Mouse (Mus musculus) adrenal gland, adult 8-10 months (tissue): ENCODE measurements around the gene Arid3a. TPM values are rescaled to one million over a fixed set of nuclear protein-coding genes. Genes with fewer than 3 reads are reported as not detected.
A peak's percentile ranks its signal among the peaks of the same experiment; 100 is the strongest.

Experiments
- DNase-seq: peaks from one replicate; pipeline ENCODE4 v3.0.0; 2022
- total RNA-seq, 4 experiments: library from RNA; stranded (reverse); gene quantifications; 2 replicates each; pipeline ENCODE4 v1.2.4; 2022

Gene Arid3a
- total RNA-seq, 4 experiments from 2014 or later = 5.3 to 9.8 (median 7.5) TPM

- DNase-seq = no peak
These were observed 1.3 kb downstream of the Arid3a start for GRCm38 (mm10) chr10:79928030-79928694.

DNA sequence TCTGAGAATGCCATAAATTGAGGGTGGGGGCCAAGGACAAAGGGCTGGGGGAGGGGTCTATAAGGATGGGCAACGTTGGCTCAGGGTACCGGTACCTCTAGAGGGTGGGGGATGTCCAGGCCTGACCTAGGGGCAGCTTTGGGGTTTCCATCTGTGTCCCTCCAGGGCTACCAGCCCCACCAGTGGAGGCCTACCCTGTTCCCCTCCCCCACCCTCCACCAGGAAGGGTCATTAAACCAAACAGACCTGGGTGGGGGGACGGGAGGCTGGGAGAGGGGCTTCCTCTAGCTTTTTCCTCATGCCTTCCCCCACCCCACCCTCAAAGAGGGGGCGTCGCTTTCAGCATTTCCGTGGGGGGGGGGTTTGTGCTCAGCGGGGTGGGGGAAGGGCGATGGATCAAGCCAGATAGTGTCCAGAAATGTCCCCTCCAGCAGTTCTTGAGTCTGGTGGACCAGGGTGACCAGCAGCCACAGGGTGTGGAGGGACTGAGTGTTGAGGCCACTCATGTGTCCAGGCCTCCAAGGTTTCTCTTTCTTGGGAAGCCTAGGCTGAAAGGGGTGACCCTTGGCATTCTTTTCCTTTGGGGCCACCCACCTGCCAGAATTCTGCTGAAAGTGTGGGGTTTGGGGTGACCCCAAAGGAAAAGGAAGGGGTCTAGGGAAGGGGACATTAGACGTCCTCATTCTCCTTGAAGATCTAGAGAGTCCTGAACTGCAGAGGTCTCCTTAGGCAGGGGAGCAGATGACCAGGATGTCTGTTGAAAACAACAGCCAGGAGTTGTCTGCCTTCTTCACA lies 2.3 kb downstream of the Arid3a start:
- no peak for DNase-seq

DNA sequence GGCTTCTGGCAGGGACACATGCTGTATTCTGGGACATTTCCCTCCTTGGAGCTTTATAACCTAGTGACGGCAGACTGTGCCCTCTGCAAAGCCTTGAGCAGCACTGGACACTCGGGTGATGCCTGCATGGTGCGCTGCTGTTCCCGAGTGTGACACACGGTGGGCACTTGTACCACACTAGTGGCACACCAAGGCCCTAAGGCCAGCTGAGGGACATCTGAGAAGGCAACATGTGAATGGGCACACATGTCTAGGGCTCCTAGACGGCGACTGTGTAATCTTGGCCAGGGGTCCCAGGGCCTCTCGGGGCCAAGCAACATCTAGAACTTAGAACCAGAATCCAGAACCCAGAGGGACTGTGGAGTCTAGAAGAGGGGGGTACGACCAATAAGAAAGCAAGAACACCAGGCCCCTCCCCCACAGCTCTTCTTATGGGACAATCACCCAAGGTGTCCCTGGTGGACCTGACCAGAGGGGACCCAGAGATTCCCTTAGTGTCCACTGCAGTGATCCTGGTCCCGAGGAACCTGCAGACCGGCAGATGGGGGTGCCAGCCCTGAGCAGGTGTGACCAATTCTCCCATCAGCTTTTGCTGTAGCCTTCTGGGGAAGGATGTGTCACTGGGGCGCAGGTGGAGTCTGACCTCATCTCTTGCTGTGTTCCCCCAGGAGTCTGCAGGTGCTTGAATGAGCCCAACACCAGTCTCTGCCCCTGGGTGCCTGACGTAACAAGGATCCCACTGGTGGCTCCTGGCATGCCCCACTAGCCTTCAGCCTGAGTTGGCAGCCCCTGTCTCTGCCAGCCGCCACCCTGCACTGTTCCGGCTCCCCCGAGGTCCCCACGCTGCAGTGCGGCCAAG lies 3.4 kb downstream of the Arid3a start:
- DNase-seq = no peak

DNA sequence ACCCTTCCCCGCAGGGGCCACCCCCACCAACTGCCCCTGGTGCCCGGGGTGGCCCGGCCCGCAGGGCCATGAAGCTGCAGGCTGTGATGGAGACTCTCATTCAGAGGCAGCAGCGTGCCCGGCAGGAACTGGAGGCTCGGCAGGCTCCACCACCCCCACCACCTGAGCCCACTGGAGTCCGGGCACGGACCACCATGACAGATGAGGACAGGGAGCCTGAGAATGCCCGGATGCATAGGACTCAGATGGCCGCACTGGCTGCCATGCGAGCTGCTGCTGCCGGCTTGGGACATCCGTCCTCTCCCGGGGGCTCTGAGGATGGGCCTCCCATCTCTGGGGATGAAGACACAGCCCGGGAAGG lies 4.0 kb downstream of the Arid3a start:
- no peak for DNase-seq

DNA sequence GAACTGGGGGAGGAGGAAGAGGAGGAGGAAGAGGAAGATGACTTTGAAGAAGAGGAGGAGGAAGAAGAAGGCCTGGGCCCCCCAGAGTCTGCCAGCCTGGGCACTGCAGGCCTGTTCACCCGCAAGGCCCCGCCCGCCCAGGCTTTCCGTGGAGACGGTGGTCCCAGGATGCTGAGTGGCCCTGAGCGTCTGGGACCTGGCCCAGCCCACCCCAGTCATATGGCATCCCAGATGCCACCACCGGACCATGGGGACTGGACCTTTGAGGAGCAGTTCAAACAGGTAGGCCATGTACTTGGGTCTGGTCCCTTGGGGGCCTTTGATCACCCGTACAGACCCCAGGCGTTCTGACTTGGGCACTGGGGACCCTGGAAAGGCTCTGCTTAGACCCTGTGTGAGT lies 5.0 kb downstream of the Arid3a start:
- no peak for DNase-seq

- DNase-seq = no peak
These were observed 5.9 kb downstream of the Arid3a start for GRCm38 (mm10) chr10:79932736-79933135.

DNA sequence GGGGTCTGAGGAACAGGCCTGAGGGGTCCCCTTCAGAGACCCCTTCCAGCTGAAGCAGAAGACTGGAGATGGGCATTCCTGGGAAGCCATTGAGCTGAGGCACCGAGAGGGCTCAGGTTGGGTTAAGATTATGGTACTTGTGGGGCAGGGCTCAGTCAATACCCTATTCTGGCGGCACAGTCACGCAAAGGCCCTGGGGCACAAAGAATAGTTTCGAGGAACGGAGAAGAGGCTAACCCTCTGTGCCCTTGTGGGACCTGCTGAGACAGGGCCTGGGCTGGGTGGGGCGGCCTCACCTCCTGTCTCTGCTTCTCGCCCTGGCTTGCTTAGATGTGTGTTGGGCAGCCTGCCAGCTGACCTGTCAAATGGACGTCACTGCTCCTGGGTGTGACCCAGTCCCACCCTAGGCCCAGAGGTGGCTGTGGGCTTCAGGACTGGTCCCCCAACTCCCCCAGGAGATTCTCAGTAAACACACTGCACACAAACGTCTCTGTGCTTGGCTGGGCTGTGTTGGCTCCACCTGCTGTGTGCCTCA lies 6.4 kb downstream of the Arid3a start:
- DNase-seq = no peak

- DNase-seq = no peak
These were observed 7.0 kb downstream of the Arid3a start for GRCm38 (mm10) chr10:79933861-79934260.

- DNase-seq = peak; percentile 79
These were observed 7.5 kb downstream of the Arid3a start for GRCm38 (mm10) chr10:79934272-79934721.

GRCm38 (mm10) chr10:79934794-79935569 lies 8.1 kb downstream of the Arid3a start:
- DNase-seq = no peak

GRCm38 (mm10) chr10:79936284-79936910 lies 9.6 kb downstream of the Arid3a start:
- no peak for DNase-seq

DNA sequence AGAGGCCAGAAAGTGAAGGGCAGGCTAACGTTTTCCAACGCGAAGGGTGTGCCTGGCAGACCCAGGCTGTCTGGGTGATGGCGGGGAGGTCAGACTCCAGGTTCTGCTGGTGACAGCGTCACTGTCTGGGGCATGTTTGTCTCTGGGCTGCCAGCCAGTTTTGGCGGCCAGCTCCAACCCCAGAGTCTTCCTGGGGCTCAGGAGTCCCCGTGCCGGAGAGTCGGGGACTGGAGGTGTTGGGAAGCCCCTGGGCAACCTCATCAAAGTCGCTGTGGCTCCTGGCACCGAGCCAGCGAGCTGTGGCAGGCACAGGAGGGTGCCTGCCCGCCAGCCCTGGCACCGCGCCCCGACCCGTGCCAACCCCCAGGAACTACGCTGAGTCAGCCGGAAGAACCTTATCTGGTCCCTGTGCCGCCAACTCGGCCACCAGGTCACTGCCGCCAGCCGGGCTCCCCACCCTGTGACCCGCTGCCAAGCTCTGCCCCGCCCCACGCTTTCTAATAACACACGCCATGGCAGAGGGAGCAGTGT lies 10.1 kb downstream of the Arid3a start:
- peak; percentile 84 for DNase-seq

DNA sequence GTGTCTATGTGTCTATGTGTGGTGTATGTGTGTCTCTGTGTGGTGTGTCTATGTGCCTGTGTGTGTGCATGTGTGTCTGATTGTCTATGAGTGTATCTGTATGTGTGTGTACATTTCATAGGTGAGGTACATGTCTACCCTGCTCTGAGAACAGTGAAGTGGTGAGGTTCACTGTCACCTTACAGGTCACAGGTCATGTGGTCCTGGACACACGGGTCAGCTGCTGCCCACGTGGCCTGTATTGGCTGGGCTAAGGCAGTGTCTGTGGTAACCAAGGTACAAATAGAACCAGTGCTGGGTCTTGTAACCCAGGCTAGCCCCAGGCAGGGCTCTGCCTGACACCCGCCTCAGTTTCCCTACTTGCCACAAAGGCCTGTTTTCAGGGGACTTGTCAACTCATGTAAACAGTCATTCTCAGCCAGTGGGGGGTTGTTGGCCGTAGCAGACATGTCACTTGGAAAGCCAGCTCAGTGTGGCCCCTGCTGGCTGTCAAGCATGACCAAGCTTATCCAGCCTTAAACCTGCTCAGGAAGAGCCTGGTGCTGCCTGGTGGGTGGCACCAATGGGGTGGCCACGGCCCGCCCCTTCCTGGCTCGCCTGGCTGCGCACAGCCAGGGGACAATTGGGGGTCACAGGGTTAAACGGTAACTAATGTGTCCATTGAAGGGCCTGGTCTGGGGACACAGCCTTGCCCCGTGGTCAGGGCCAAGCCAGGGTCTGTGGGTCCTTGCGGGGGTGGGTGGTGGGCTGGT lies 11.1 kb downstream of the Arid3a start:
- DNase-seq = no peak

- no peak for DNase-seq
These were observed 13.9 kb downstream of the Arid3a start for GRCm38 (mm10) chr10:79940749-79941148.

DNA sequence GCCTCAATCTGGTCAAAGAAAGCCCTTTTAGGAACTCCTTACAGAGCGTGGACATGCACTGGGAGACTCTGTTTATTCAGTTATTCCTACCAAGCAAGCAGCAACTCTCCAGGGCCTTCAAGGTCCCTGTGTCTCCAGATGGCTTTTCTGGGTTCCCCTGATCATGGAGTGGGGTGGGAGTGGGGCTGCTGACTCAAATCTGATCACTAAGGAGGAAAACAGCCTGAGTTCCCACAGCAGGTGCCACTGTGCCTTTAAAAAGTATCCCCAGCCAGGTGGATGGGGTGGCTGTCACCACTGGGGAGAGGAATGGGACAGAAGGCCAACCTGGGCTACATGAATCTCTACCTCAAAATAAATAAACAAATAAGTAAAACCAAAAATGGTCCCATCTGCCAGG lies 16.1 kb downstream of the Arid3a start:
- DNase-seq = no peak

- DNase-seq = no peak
These were observed 16.6 kb downstream of the Arid3a start for GRCm38 (mm10) chr10:79943471-79943901.

DNA sequence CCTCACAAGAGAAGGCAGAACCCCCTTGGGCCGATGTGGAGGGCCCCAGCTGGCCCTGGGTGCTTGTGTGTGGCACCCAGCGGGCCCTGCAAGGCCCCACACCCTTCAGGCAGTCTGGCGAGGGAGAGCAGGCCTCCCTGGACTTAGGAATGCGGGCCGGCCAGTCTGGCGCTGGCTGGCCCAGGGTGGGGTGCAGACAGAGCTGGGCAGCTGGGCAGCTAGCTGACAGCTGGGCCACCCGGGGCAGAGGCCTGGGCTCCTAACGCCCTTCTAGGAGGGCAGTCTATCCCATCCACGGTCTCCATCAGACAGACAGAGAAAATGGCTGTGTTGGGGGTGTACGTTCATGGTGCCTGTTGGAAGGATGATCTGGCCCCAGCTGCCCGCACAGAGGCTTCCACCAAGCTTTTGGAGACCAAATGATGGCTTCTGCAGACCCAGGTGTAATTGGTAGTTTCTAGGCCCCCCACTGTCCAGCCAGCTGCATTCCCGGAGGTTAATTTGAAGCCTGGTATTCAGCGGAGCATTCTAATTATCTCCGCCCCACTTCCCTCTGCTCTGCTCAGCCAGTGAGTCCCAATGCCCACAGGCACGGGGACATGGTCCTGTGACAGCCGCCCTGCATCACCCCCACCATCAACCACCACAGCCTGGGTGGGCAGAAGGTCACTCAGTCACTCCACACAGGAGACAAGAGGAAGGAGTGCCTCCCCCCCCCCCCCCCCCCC lies 18.8 kb downstream of the Arid3a start:
- no peak for DNase-seq

DNA sequence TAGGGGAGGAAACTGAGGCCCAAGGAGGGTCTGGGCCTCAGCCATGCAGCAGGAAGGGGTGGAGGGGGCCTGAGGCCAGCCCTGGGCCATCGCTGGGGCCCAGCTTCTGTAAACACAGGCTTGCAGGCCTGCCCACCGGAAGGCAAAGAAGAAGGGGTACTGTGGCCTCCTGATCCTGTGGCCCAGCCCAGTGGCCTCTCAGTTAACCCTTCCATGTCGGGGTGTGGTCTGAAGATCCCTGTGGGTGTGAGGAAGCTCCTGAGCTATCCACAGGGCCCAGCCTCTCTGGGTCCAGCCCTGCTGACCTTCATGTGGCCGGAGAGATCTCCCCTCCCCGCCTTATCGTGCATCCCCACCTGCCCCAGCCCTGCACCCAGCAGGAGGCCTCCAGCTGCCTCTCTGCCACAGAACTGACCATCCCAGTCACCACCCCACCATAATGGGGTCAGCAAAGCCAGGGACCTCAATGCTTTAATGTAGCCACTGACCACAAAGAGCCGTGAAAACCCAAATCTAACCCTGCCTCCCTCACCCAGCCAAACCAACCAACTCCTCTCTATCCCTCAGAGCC lies 20.0 kb downstream of the Arid3a start:
- DNase-seq = no peak

GRCm38 (mm10) chr10:79947502-79947901 lies 20.7 kb downstream of the Arid3a start:
- no peak for DNase-seq
